Mouse (Mus musculus): ENCODE measurements around the gene Kcna10. TPM values are rescaled to one million over a fixed set of nuclear protein-coding genes. Genes with fewer than 3 reads are reported as not detected.

Kcna10 gene
- polyA plus RNA-seq, 1 experiment from 2014 or later = not detected

GRCm38 (mm10) chr3:107169552-107169951 is 13.3 kb upstream of the Kcna10 start:
- Histone ChIP-seq H3K9me3 (replicated peaks) (no peaks in the 10 kb centered on the region), H3K27ac (no peak overlapping the region), H3K36me3 (no peaks in the 10 kb centered on the region), H3K27me3 (0 out of 2 replicates have a peak, but pooled peaks cover 4% of the 10 kb centered on the region), H3K4me3 (no peak overlapping the region), H3K4me1 (replicated peaks) (no peaks in the 10 kb centered on the region), H3K9ac (no peak overlapping the region), H3K4me2 (no peak overlapping the region)
- no peak for ATAC-seq (replicated peaks; ENCODE audit: insufficient number of reproducible peaks, insufficient read depth, low FRiP score, low read depth)
- WGBS = 59% methylated on average over 2 of the region's 2 CpGs

- 69% methylated on average over 3 of the region's 3 CpGs for whole genome bisulfite sequencing
- ATAC-seq (replicated peaks; ENCODE audit: insufficient number of reproducible peaks, insufficient read depth, low FRiP score, low read depth) = no peak
- Histone ChIP-seq H3K9me3 (replicated peaks) (no peaks in the 10 kb centered on the region), H3K27me3 (no peaks in the 10 kb centered on the region), H3K4me3 (no peak overlapping the region), H3K4me1 (replicated peaks) (no peaks in the 10 kb centered on the region), H3K36me3 (no peaks in the 10 kb centered on the region), H3K9ac (no peak overlapping the region), H3K4me2 (no peak overlapping the region), H3K27ac (no peak overlapping the region)
Measured at GRCm38 (mm10) chr3:107171964-107172363, 10.9 kb upstream of the Kcna10 start.

- Histone ChIP-seq H3K27me3 (no peaks in the 10 kb centered on the region), H3K9me3 (replicated peaks) (no peaks in the 10 kb centered on the region), H3K9ac (no peak overlapping the region), H3K4me1 (replicated peaks) (no peaks in the 10 kb centered on the region), H3K4me3 (no peak overlapping the region), H3K36me3 (no peaks in the 10 kb centered on the region), H3K4me2 (no peak overlapping the region), H3K27ac (no peak overlapping the region)
- ATAC-seq (replicated peaks; ENCODE audit: insufficient number of reproducible peaks, insufficient read depth, low FRiP score, low read depth) = no peak
- 72% methylated on average over 1 of the region's 1 CpGs for WGBS
Measured at GRCm38 (mm10) chr3:107172556-107172955, 10.3 kb upstream of the Kcna10 start.

- no peaks in the 10 kb centered on the region for H3K4me1 ChIP-seq (replicated peaks)
- H3K4me3 ChIP-seq = no peak overlapping the region
- no peak overlapping the region for H3K4me2 ChIP-seq
- 57% methylated on average over 4 of the region's 4 CpGs for WGBS
- no peak overlapping the region for H3K9ac ChIP-seq
- H3K36me3 ChIP-seq = no peaks in the 10 kb centered on the region
- no peak for ATAC-seq (replicated peaks; ENCODE audit: insufficient number of reproducible peaks, insufficient read depth, low FRiP score, low read depth)
- no peaks in the 10 kb centered on the region for H3K27me3 ChIP-seq
- no peaks in the 10 kb centered on the region for H3K9me3 ChIP-seq (replicated peaks)
- H3K27ac ChIP-seq = no peak overlapping the region
Measured at GRCm38 (mm10) chr3:107175486-107175885, 7.4 kb upstream of the Kcna10 start.

GRCm38 (mm10) chr3:107176501-107176900 is 6.4 kb upstream of the Kcna10 start:
- Histone ChIP-seq H3K27me3 (no peaks in the 10 kb centered on the region), H3K9ac (no peak overlapping the region), H3K4me3 (no peak overlapping the region), H3K4me1 (replicated peaks) (no peaks in the 10 kb centered on the region), H3K36me3 (no peaks in the 10 kb centered on the region), H3K9me3 (replicated peaks) (no peaks in the 10 kb centered on the region), H3K4me2 (no peak overlapping the region), H3K27ac (no peak overlapping the region)
- WGBS = 70% methylated on average over 9 of the region's 9 CpGs
- no peak for ATAC-seq (replicated peaks; ENCODE audit: insufficient number of reproducible peaks, insufficient read depth, low FRiP score, low read depth)

GRCm38 (mm10) chr3:107180860-107181259 is 2.0 kb upstream of the Kcna10 start:
- no peak overlapping the region for H3K4me2 ChIP-seq
- H3K4me3 ChIP-seq = no peak overlapping the region
- no peaks in the 10 kb centered on the region for H3K4me1 ChIP-seq (replicated peaks)
- no peak for ATAC-seq (replicated peaks; ENCODE audit: insufficient number of reproducible peaks, insufficient read depth, low FRiP score, low read depth)
- no peak overlapping the region for H3K9ac ChIP-seq
- no peaks in the 10 kb centered on the region for H3K27me3 ChIP-seq
- no peaks in the 10 kb centered on the region for H3K36me3 ChIP-seq
- H3K27ac ChIP-seq = no peak overlapping the region
- H3K9me3 ChIP-seq (replicated peaks) = no peaks in the 10 kb centered on the region
- 60% methylated on average over 2 of the region's 2 CpGs for WGBS

- Histone ChIP-seq H3K9me3 (replicated peaks) (no peaks in the 10 kb centered on the region), H3K36me3 (no peaks in the 10 kb centered on the region), H3K4me2 (no peak overlapping the region), H3K4me1 (replicated peaks) (no peaks in the 10 kb centered on the region), H3K9ac (no peak overlapping the region), H3K4me3 (no peak overlapping the region), H3K27ac (no peak overlapping the region), H3K27me3 (no peaks in the 10 kb centered on the region)
- no peak for ATAC-seq (replicated peaks; ENCODE audit: insufficient number of reproducible peaks, insufficient read depth, low FRiP score, low read depth)
- 59% methylated on average over 3 of the region's 3 CpGs for WGBS
Measured at GRCm38 (mm10) chr3:107183178-107183577, 322 bp downstream of the Kcna10 start.

- H3K27ac ChIP-seq = no peak overlapping the region
- no peak for ATAC-seq (replicated peaks; ENCODE audit: insufficient number of reproducible peaks, insufficient read depth, low FRiP score, low read depth)
- H3K4me2 ChIP-seq = no peak overlapping the region
- no peaks in the 10 kb centered on the region for H3K9me3 ChIP-seq (replicated peaks)
- no peak overlapping the region for H3K9ac ChIP-seq
- H3K36me3 ChIP-seq = no peaks in the 10 kb centered on the region
- no peak overlapping the region for H3K4me3 ChIP-seq
- no peaks in the 10 kb centered on the region for H3K4me1 ChIP-seq (replicated peaks)
- 64% methylated on average over 3 of the region's 3 CpGs for WGBS
- H3K27me3 ChIP-seq = peaks cover 8% of the 10 kb centered on the region
Measured at GRCm38 (mm10) chr3:107185597-107185996, 2.7 kb downstream of the Kcna10 start.

- Histone ChIP-seq H3K27me3 (peaks cover 11% of the 10 kb centered on the region), H3K9ac (no peak overlapping the region), H3K4me1 (replicated peaks) (no peaks in the 10 kb centered on the region), H3K9me3 (replicated peaks) (no peaks in the 10 kb centered on the region), H3K27ac (no peak overlapping the region), H3K4me2 (no peak overlapping the region), H3K4me3 (no peak overlapping the region), H3K36me3 (no peaks in the 10 kb centered on the region)
- no peak for ATAC-seq (replicated peaks; ENCODE audit: insufficient number of reproducible peaks, insufficient read depth, low FRiP score, low read depth)
- 68% methylated on average over 4 of the region's 4 CpGs for WGBS
Measured at GRCm38 (mm10) chr3:107187022-107187421, 4.2 kb downstream of the Kcna10 start.

GRCm38 (mm10) chr3:107188226-107188899 is 5.5 kb downstream of the Kcna10 start:
- Histone ChIP-seq H3K36me3 (no peaks in the 10 kb centered on the region), H3K4me2 (no peak overlapping the region), H3K9me3 (replicated peaks) (no peaks in the 10 kb centered on the region), H3K27ac (no peak overlapping the region), H3K4me3 (no peak overlapping the region), H3K9ac (no peak overlapping the region), H3K4me1 (replicated peaks) (no peaks in the 10 kb centered on the region), H3K27me3 (peaks cover 14% of the 10 kb centered on the region)
- 0 out of 2 replicates have a peak, but pooled peaks have one; percentile 8 for ATAC-seq (replicated peaks; ENCODE audit: insufficient number of reproducible peaks, insufficient read depth, low FRiP score, low read depth)
- WGBS = 30% methylated on average over 6 of the region's 6 CpGs

GRCm38 (mm10) chr3:107201310-107202180 is 18.7 kb downstream of the Kcna10 start:
- no peak overlapping the region for H3K4me3 ChIP-seq
- H3K9ac ChIP-seq = no peak overlapping the region
- WGBS = 42% methylated on average over 9 of the region's 9 CpGs
- ATAC-seq (replicated peaks; ENCODE audit: insufficient number of reproducible peaks, insufficient read depth, low FRiP score, low read depth) = no peak
- no peaks in the 10 kb centered on the region for H3K36me3 ChIP-seq
- H3K27me3 ChIP-seq = no peaks in the 10 kb centered on the region
- no peak overlapping the region for H3K27ac ChIP-seq
- H3K4me1 ChIP-seq (replicated peaks) = 0 out of 2 replicates have a peak, but pooled peaks cover 3% of the 10 kb centered on the region
- H3K4me2 ChIP-seq = no peak overlapping the region
- H3K9me3 ChIP-seq (replicated peaks) = no peaks in the 10 kb centered on the region
